Mouse (Mus musculus) limb, embryonic 11.5 days (tissue): Measurements from ENCODE around the gene Olfr1089. TPM values are rescaled to one million over a fixed set of nuclear protein-coding genes. Genes with fewer than 3 reads are reported as not detected.

ENCODE experiments used
- ATAC-seq: fragments of 200-750 bp; cut with Nextera tagmentation; 2 replicates; pipeline ENCODE4 v1.8.0; 2017; ENCODE audit warnings: low read depth; ENCODE audit not compliant: insufficient number of reproducible peaks, low FRiP score, low TSS enrichment
- DNase-seq: peaks from one replicate; pipeline ENCODE4 v3.0.0-alpha.2; 2015; ENCODE audit warnings: low spot score
- H3K27ac ChIP-seq: fragments of 300-500 bp; sonication (generic); replicated peaks from 2 replicates; pipeline ENCODE4 v1.5.1; 2014; ENCODE audit warnings: low read depth, mild to moderate bottlenecking, low read length
- H3K27me3 ChIP-seq: fragments of 300-500 bp; sonication (generic); 2 replicates; pipeline ENCODE4 v1.6.1; 2014; ENCODE audit warnings: mild to moderate bottlenecking, low read length, mixed read lengths; ENCODE audit not compliant: control insufficient read depth, insufficient read depth
- H3K36me3 ChIP-seq: fragments of 300-500 bp; sonication (generic); 2 replicates; pipeline ENCODE4 v1.6.1; 2014; ENCODE audit warnings: mild to moderate bottlenecking, low read length, moderate library complexity, mixed read lengths; ENCODE audit not compliant: control insufficient read depth, insufficient read depth
- H3K4me1 ChIP-seq: fragments of 300-500 bp; sonication (generic); 2 replicates; pipeline ENCODE4 v1.6.1; 2014; ENCODE audit warnings: low read length, mixed read lengths; ENCODE audit not compliant: control insufficient read depth, insufficient read depth
- H3K4me2 ChIP-seq: fragments of 300-500 bp; sonication (generic); 2 replicates; pipeline ENCODE4 v1.6.1; 2014; ENCODE audit warnings: low read depth, mild to moderate bottlenecking, moderate library complexity; ENCODE audit not compliant: severe bottlenecking
- H3K4me3 ChIP-seq: fragments of 300-500 bp; sonication (generic); 2 replicates; pipeline ENCODE4 v1.5.1; 2014; ENCODE audit warnings: low read depth, low read length
- H3K9ac ChIP-seq: fragments of 300-500 bp; sonication (generic); 2 replicates; pipeline ENCODE4 v1.6.1; 2014; ENCODE audit warnings: mild to moderate bottlenecking, low read length
- H3K9me3 ChIP-seq: fragments of 300-500 bp; sonication (generic); 2 replicates; pipeline ENCODE4 v1.6.1; 2016; ENCODE audit warnings: low read length; ENCODE audit not compliant: control insufficient read depth
- WGBS: fragments of 180-500 bp; shearing (Covaris S2); extraction: QIAGEN DNeasy Blood & Tissue Kit; methylation state at CpG from one replicate; pipeline ENCODE4 v1.1.7; 2014; 5-methylcytosine and 5-hydroxymethylcytosine counted together
- polyA plus RNA-seq: library from polyadenylated mRNA; unstranded; fragments of >200 nt; fragmentation: Nextera tagmentation; extraction: Ambion mirVana; gene quantifications from 2 replicates; pipeline ENCODE4 v1.2.1, GENCODE M21; 2014

The Olfr1089 gene
- polyA plus RNA-seq: not detected in 2 replicates

DNA sequence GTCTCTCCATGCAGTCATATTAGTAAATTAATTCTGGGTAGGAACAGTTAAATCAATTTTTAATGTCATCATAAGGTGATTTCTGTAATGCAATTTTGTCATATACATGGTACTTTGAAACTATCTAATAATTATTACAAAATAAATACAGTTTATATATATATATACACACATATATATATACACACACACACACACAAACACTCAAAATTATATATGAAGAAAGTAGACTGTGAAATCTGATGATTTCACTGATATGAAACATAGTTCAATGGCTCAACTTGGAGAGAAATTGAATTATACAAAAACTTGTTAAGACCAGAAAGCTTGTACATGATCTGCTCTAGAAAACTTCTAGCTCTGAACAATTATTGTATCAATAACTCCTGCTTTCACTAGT lies at the start of gene Olfr1089:
Gene Olfr1089 (minus strand): TSS at position 101 of the 400 bp plus-strand sequence.
- no peak within 1 kb of the TSS for H3K4me2 ChIP-seq
- DNase-seq (no peak), ATAC-seq (no peak)
- no peaks in the 10 kb centered on the region for H3K4me1 ChIP-seq
- H3K36me3 ChIP-seq: no peaks in the 10 kb centered on the region
- H3K4me3 ChIP-seq: no peak within 1 kb of the TSS
- no peak within 1 kb of the TSS for H3K27ac ChIP-seq
- H3K9me3 ChIP-seq: no peaks in the 10 kb centered on the region
- no peak within 1 kb of the TSS for H3K9ac ChIP-seq
- H3K27me3 ChIP-seq: no peaks in the 10 kb centered on the region

DNA sequence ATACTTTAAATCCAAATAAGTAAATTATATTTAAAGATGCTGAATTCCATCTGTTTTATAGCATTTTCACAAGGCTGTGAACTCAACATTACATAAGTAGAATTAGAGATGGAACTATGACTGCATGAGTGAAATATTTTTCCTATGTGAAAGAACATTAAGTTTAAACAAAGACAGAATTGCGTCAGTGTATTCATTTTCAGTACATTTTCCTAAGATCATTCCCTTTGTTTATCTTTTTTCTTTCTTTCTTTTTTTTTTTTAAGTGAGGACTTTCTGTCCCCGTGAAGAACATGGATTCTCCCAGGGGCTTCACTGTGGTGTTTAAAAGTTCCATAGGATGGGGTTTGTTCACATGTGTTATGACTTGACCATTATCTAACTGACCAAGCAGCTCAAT lies 48.7 kb upstream of the Olfr1089 start, which contains the start of gene Olfr1093:
Gene Olfr1093 (plus strand): TSS at position 301 of the 400 bp plus-strand sequence.
- Histone ChIP-seq H3K4me1 (no peaks in the 10 kb centered on the region), H3K9me3 (no peaks in the 10 kb centered on the region), H3K27me3 (no peaks in the 10 kb centered on the region), H3K9ac (no peak within 1 kb of the TSS), H3K27ac (no peak within 1 kb of the TSS), H3K36me3 (no peaks in the 10 kb centered on the region), H3K4me2 (no peak within 1 kb of the TSS), H3K4me3 (no peak within 1 kb of the TSS)
- DNase-seq (no peak), ATAC-seq (no peak)
- WGBS: 87% methylated on average over 2 of the region's 2 CpGs

DNA sequence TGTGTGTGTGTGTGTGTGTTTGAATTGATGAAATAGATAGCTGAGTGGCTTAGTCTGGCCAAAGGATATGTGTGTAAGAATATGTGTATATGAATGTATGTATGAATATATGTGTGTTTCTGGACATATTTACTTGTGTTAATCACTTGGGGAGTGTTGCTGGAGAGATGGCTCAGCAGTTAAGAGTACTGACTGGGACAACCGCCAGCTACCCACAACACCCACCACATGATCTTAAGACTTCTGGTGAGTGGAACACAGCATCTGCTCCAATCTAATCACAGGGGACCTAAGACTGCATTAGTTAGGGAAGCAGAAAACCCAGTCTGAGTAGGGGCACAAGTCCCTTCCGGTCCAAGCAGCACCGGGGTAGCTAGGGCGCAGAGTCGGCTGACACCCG lies 27.5 kb upstream of the Olfr1089 start:
- 96% methylated on average over 6 of the region's 6 CpGs for WGBS
- ATAC-seq (no peak), DNase-seq (no peak)
- H3K9ac ChIP-seq: no peak overlapping the region
- H3K27ac ChIP-seq: no peak overlapping the region
- H3K4me3 ChIP-seq: no peak overlapping the region
- H3K4me1 ChIP-seq: no peaks in the 10 kb centered on the region
- no peaks in the 10 kb centered on the region for H3K9me3 ChIP-seq
- no peaks in the 10 kb centered on the region for H3K27me3 ChIP-seq
- H3K4me2 ChIP-seq: no peak overlapping the region
- H3K36me3 ChIP-seq: no peaks in the 10 kb centered on the region

DNA sequence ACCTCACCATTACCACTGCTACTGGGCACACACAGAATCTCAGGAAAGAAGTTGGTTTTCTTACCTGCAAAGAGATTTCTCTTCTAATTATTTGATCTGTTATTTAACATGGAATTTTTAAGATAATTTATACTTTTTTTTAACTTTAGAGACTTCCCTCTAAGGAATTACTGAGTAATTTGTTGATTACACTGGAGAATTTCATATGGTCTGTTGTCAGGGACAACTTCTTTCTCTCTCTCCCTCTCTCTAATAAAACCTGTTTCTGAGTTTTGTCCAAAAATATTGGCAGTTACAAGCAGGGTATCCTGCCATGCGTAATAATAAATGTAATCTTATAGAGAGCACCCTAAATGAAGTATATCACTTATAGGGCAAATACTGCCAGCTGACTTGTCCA lies 25.4 kb upstream of the Olfr1089 start, which contains the start of gene Olfr1090:
Gene Olfr1090 (minus strand): TSS at position 101 of the 400 bp plus-strand sequence.
- no peaks in the 10 kb centered on the region for H3K36me3 ChIP-seq
- H3K4me3 ChIP-seq: no peak within 1 kb of the TSS
- H3K27ac ChIP-seq: no peak within 1 kb of the TSS
- no peaks in the 10 kb centered on the region for H3K9me3 ChIP-seq
- ATAC-seq (no peak), DNase-seq (no peak)
- no peaks in the 10 kb centered on the region for H3K4me1 ChIP-seq
- WGBS: 89% methylated on average over 1 of the region's 1 CpGs
- no peak within 1 kb of the TSS for H3K4me2 ChIP-seq
- H3K27me3 ChIP-seq: no peaks in the 10 kb centered on the region
- no peak within 1 kb of the TSS for H3K9ac ChIP-seq

DNA sequence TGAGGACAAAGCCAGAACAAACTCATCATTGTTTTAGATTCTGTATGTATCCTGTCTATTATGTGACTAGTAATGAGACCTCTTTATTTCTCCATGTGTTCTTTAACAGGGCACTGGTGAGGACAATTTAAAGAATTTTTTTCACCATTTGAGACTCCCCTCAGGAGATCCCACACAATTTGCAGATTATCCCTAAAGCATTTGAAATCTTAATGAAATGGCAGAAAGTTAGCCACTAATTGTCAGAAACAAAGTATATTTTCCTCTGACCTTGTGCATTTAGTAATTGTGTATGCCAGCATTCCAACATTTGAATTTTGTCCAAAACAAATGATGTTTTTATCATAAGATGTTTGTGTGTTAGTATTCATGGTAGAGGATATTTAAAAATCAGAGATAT lies 35.2 kb downstream of the Olfr1089 start, which contains the start of gene Olfr1087:
Gene Olfr1087 (minus strand): TSS at position 101 of the 400 bp plus-strand sequence.
- ATAC-seq: no peak
- H3K36me3 ChIP-seq: no peaks in the 10 kb centered on the region
- no peak within 1 kb of the TSS for H3K9ac ChIP-seq
- no peak within 1 kb of the TSS for H3K4me3 ChIP-seq
- no peak within 1 kb of the TSS for H3K27ac ChIP-seq
- no peak for DNase-seq
- H3K4me2 ChIP-seq: no peak within 1 kb of the TSS
- H3K4me1 ChIP-seq: no peaks in the 10 kb centered on the region
- H3K9me3 ChIP-seq: no peaks in the 10 kb centered on the region
- no peaks in the 10 kb centered on the region for H3K27me3 ChIP-seq

Other genes starting within 250 kb of the Olfr1089 start
- gene Olfr228, start 246.3 kb downstream of the Olfr1089 start, polyA plus RNA-seq: not detected in 2 replicates
- not detected in 2 replicates for gene Olfr1076, start 225.2 kb downstream of the Olfr1089 start, polyA plus RNA-seq
- not detected in 2 replicates for gene Olfr1079, start 191.2 kb downstream of the Olfr1089 start, polyA plus RNA-seq
- not detected in 2 replicates for gene Olfr1080, start 175.5 kb downstream of the Olfr1089 start, polyA plus RNA-seq
- not detected in 2 replicates for gene Olfr1082, start 134.7 kb downstream of the Olfr1089 start, polyA plus RNA-seq
- gene Olfr1084, start 94.0 kb downstream of the Olfr1089 start, polyA plus RNA-seq: not detected in 2 replicates
- not detected in 2 replicates for gene Olfr1085, start 71.7 kb downstream of the Olfr1089 start, polyA plus RNA-seq
- not detected in 2 replicates for gene Olfr1086, start 53.6 kb downstream of the Olfr1089 start, polyA plus RNA-seq
- gene Olfr1087, start 35.3 kb downstream of the Olfr1089 start, polyA plus RNA-seq: not detected in 2 replicates
- not detected in 2 replicates for gene Olfr1090, start 25.3 kb upstream of the Olfr1089 start, polyA plus RNA-seq
- gene Olfr1093, start 48.8 kb upstream of the Olfr1089 start, polyA plus RNA-seq: not detected in 2 replicates
- gene Olfr141, start 76.3 kb upstream of the Olfr1089 start, polyA plus RNA-seq: not detected in 2 replicates
- gene Olfr1094, start 91.0 kb upstream of the Olfr1089 start, polyA plus RNA-seq: not detected in 2 replicates
- gene Olfr1095, start 118.0 kb upstream of the Olfr1089 start, polyA plus RNA-seq: not detected in 2 replicates
- gene Gm13723, start 141.1 kb upstream of the Olfr1089 start, polyA plus RNA-seq: not detected in 2 replicates
- not detected in 2 replicates for gene Olfr1097, start 158.5 kb upstream of the Olfr1089 start, polyA plus RNA-seq
- gene Olfr1098, start 190.8 kb upstream of the Olfr1089 start, polyA plus RNA-seq: not detected in 2 replicates
- gene Olfr1099, start 227.0 kb upstream of the Olfr1089 start, polyA plus RNA-seq: not detected in 2 replicates
- gene Olfr1100, start 246.3 kb upstream of the Olfr1089 start, polyA plus RNA-seq: not detected in 2 replicates